Mouse (Mus musculus): ENCODE data around the gene Cyp2u1. TPM values are rescaled to one million over a fixed set of nuclear protein-coding genes. Genes with fewer than 3 reads are reported as not detected.
"Not testable (repeated sequence)": the region's sequence is repeated elsewhere in the genome, so short reads cannot be mapped to it uniquely, and the experiment has no call there.

The Cyp2u1 gene
- polyA plus RNA-seq, 1 experiment from 2014 or later = 0.14 TPM

- not testable (repeated sequence) for H3K4me2 ChIP-seq (ENCODE audit: low read depth, low read length); ATAC-seq (ENCODE audit: low read depth); H3K4me3 ChIP-seq (ENCODE audit: low read depth, low read length); H3K27me3 ChIP-seq (ENCODE audit: control insufficient read depth, insufficient read depth, low read depth, low read length); H3K27ac ChIP-seq (ENCODE audit: low read length); H3K9me3 ChIP-seq (replicated peaks; ENCODE audit: control insufficient read depth, low read length); H3K36me3 ChIP-seq (ENCODE audit: control insufficient read depth, insufficient read depth); H3K4me1 ChIP-seq (ENCODE audit: control insufficient read depth, low read depth, low read length); H3K9ac ChIP-seq (ENCODE audit: low read depth, low read length)
- 86% methylated on average over 7 of the region's 7 CpGs for WGBS (ENCODE audit: insufficient replicate concordance)
Observed at GRCm38 (mm10) chr3:131337749-131338148, 34.7 kb upstream of the Cyp2u1 start.

- H3K27me3 ChIP-seq (ENCODE audit: control insufficient read depth, insufficient read depth, low read depth, low read length) = no peaks in the 10 kb centered on the region
- no peak overlapping the region for H3K27ac ChIP-seq (ENCODE audit: low read length)
- H3K9ac ChIP-seq (ENCODE audit: low read depth, low read length) = no peak overlapping the region
- no peaks in the 10 kb centered on the region for H3K9me3 ChIP-seq (replicated peaks; ENCODE audit: control insufficient read depth, low read length)
- no peak for ATAC-seq (ENCODE audit: low read depth)
- H3K36me3 ChIP-seq (ENCODE audit: control insufficient read depth, insufficient read depth) = no peaks in the 10 kb centered on the region
- no peaks in the 10 kb centered on the region for H3K4me1 ChIP-seq (ENCODE audit: control insufficient read depth, low read depth, low read length)
- WGBS (ENCODE audit: insufficient replicate concordance) = 57% methylated on average over 8 of the region's 8 CpGs
- no peak overlapping the region for H3K4me2 ChIP-seq (ENCODE audit: low read depth, low read length)
- H3K4me3 ChIP-seq (ENCODE audit: low read depth, low read length) = no peak overlapping the region
Observed at GRCm38 (mm10) chr3:131336629-131337028, 33.6 kb upstream of the Cyp2u1 start.

GRCm38 (mm10) chr3:131335117-131335547, 32.1 kb upstream of the Cyp2u1 start:
- no peak overlapping the region for H3K4me3 ChIP-seq (ENCODE audit: low read depth, low read length)
- no peaks in the 10 kb centered on the region for H3K4me1 ChIP-seq (ENCODE audit: control insufficient read depth, low read depth, low read length)
- ATAC-seq (ENCODE audit: low read depth) = no peak
- H3K4me2 ChIP-seq (ENCODE audit: low read depth, low read length) = no peak overlapping the region
- H3K27ac ChIP-seq (ENCODE audit: low read length) = no peak overlapping the region
- no peaks in the 10 kb centered on the region for H3K36me3 ChIP-seq (ENCODE audit: control insufficient read depth, insufficient read depth)
- no peaks in the 10 kb centered on the region for H3K27me3 ChIP-seq (ENCODE audit: control insufficient read depth, insufficient read depth, low read depth, low read length)
- H3K9me3 ChIP-seq (replicated peaks; ENCODE audit: control insufficient read depth, low read length) = no peaks in the 10 kb centered on the region
- 34% methylated on average over 8 of the region's 8 CpGs for WGBS (ENCODE audit: insufficient replicate concordance)
- H3K9ac ChIP-seq (ENCODE audit: low read depth, low read length) = no peak overlapping the region

- Histone ChIP-seq H3K27me3 (ENCODE audit: control insufficient read depth, insufficient read depth, low read depth, low read length) (no peaks in the 10 kb centered on the region), H3K9ac (ENCODE audit: low read depth, low read length) (no peak overlapping the region), H3K9me3 (replicated peaks; ENCODE audit: control insufficient read depth, low read length) (no peaks in the 10 kb centered on the region), H3K27ac (ENCODE audit: low read length) (no peak overlapping the region), H3K4me1 (ENCODE audit: control insufficient read depth, low read depth, low read length) (no peaks in the 10 kb centered on the region), H3K4me3 (ENCODE audit: low read depth, low read length) (no peak overlapping the region), H3K4me2 (ENCODE audit: low read depth, low read length) (no peak overlapping the region), H3K36me3 (ENCODE audit: control insufficient read depth, insufficient read depth) (peaks cover 5% of the 10 kb centered on the region)
- no peak for ATAC-seq (ENCODE audit: low read depth)
- 68% methylated on average over 7 of the region's 7 CpGs for WGBS (ENCODE audit: insufficient replicate concordance)
Observed at GRCm38 (mm10) chr3:131327189-131327588, 24.2 kb upstream of the Cyp2u1 start.

- Histone ChIP-seq H3K27me3 (ENCODE audit: control insufficient read depth, insufficient read depth, low read depth, low read length) (no peaks in the 10 kb centered on the region), H3K4me2 (ENCODE audit: low read depth, low read length) (no peak overlapping the region), H3K4me3 (ENCODE audit: low read depth, low read length) (no peak overlapping the region), H3K27ac (ENCODE audit: low read length) (no peak overlapping the region), H3K9me3 (replicated peaks; ENCODE audit: control insufficient read depth, low read length) (no peaks in the 10 kb centered on the region), H3K4me1 (ENCODE audit: control insufficient read depth, low read depth, low read length) (no peaks in the 10 kb centered on the region), H3K36me3 (ENCODE audit: control insufficient read depth, insufficient read depth) (peaks cover 5% of the 10 kb centered on the region), H3K9ac (ENCODE audit: low read depth, low read length) (no peak overlapping the region)
- no peak for ATAC-seq (ENCODE audit: low read depth)
- 73% methylated on average over 4 of the region's 4 CpGs for WGBS (ENCODE audit: insufficient replicate concordance)
Observed at GRCm38 (mm10) chr3:131326637-131327036, 23.6 kb upstream of the Cyp2u1 start.

- H3K9me3 ChIP-seq (replicated peaks; ENCODE audit: control insufficient read depth, low read length) = no peaks in the 10 kb centered on the region
- no peaks in the 10 kb centered on the region for H3K4me1 ChIP-seq (ENCODE audit: control insufficient read depth, low read depth, low read length)
- no peaks in the 10 kb centered on the region for H3K36me3 ChIP-seq (ENCODE audit: control insufficient read depth, insufficient read depth)
- H3K4me2 ChIP-seq (ENCODE audit: low read depth, low read length) = no peak overlapping the region
- H3K9ac ChIP-seq (ENCODE audit: low read depth, low read length) = no peak overlapping the region
- H3K27ac ChIP-seq (ENCODE audit: low read length) = no peak overlapping the region
- H3K27me3 ChIP-seq (ENCODE audit: control insufficient read depth, insufficient read depth, low read depth, low read length) = no peaks in the 10 kb centered on the region
- H3K4me3 ChIP-seq (ENCODE audit: low read depth, low read length) = no peak overlapping the region
- no peak for ATAC-seq (ENCODE audit: low read depth)
- WGBS (ENCODE audit: insufficient replicate concordance) = 69% methylated on average over 14 of the region's 14 CpGs
Observed at GRCm38 (mm10) chr3:131322081-131322815, 19.2 kb upstream of the Cyp2u1 start.

GRCm38 (mm10) chr3:131320184-131320583, 17.2 kb upstream of the Cyp2u1 start:
- Histone ChIP-seq H3K36me3 (ENCODE audit: control insufficient read depth, insufficient read depth) (no peaks in the 10 kb centered on the region), H3K27me3 (ENCODE audit: control insufficient read depth, insufficient read depth, low read depth, low read length) (no peaks in the 10 kb centered on the region), H3K9me3 (replicated peaks; ENCODE audit: control insufficient read depth, low read length) (no peaks in the 10 kb centered on the region), H3K9ac (ENCODE audit: low read depth, low read length) (no peak overlapping the region), H3K4me2 (ENCODE audit: low read depth, low read length) (no peak overlapping the region), H3K4me3 (ENCODE audit: low read depth, low read length) (no peak overlapping the region), H3K27ac (ENCODE audit: low read length) (no peak overlapping the region), H3K4me1 (ENCODE audit: control insufficient read depth, low read depth, low read length) (no peaks in the 10 kb centered on the region)
- WGBS (ENCODE audit: insufficient replicate concordance) = 6% methylated on average over 3 of the region's 3 CpGs
- no peak for ATAC-seq (ENCODE audit: low read depth)

- H3K4me3 ChIP-seq (ENCODE audit: low read depth, low read length) = no peak overlapping the region
- H3K9me3 ChIP-seq (replicated peaks; ENCODE audit: control insufficient read depth, low read length) = no peaks in the 10 kb centered on the region
- WGBS (ENCODE audit: insufficient replicate concordance) = 44% methylated on average over 2 of the region's 2 CpGs
- H3K27ac ChIP-seq (ENCODE audit: low read length) = no peak overlapping the region
- H3K4me2 ChIP-seq (ENCODE audit: low read depth, low read length) = no peak overlapping the region
- H3K36me3 ChIP-seq (ENCODE audit: control insufficient read depth, insufficient read depth) = no peaks in the 10 kb centered on the region
- no peak overlapping the region for H3K9ac ChIP-seq (ENCODE audit: low read depth, low read length)
- H3K27me3 ChIP-seq (ENCODE audit: control insufficient read depth, insufficient read depth, low read depth, low read length) = no peaks in the 10 kb centered on the region
- ATAC-seq (ENCODE audit: low read depth) = no peak
- no peaks in the 10 kb centered on the region for H3K4me1 ChIP-seq (ENCODE audit: control insufficient read depth, low read depth, low read length)
Observed at GRCm38 (mm10) chr3:131318211-131318610, 15.2 kb upstream of the Cyp2u1 start.

GRCm38 (mm10) chr3:131317126-131317525, 14.1 kb upstream of the Cyp2u1 start:
- Histone ChIP-seq H3K4me1 (ENCODE audit: control insufficient read depth, low read depth, low read length) (no peaks in the 10 kb centered on the region), H3K36me3 (ENCODE audit: control insufficient read depth, insufficient read depth) (no peaks in the 10 kb centered on the region), H3K4me2 (ENCODE audit: low read depth, low read length) (no peak overlapping the region), H3K9me3 (replicated peaks; ENCODE audit: control insufficient read depth, low read length) (no peaks in the 10 kb centered on the region), H3K27ac (ENCODE audit: low read length) (no peak overlapping the region), H3K9ac (ENCODE audit: low read depth, low read length) (no peak overlapping the region), H3K4me3 (ENCODE audit: low read depth, low read length) (no peak overlapping the region), H3K27me3 (ENCODE audit: control insufficient read depth, insufficient read depth, low read depth, low read length) (no peaks in the 10 kb centered on the region)
- 88% methylated on average over 1 of the region's 1 CpGs for WGBS (ENCODE audit: insufficient replicate concordance)
- ATAC-seq (ENCODE audit: low read depth) = no peak

All from liver, embryonic 16.5 days (tissue).